ENCODE assay signal across 9 mouse cellular contexts in genomic region chr2:164655858-164656257, GRCm38 (mm10). TPM values are rescaled to one million over a fixed set of nuclear protein-coding genes. Genes with fewer than 3 reads are reported as not detected.
DNase-seq lines count a peak whose midpoint lies in the region; ATAC-seq and TF ChIP-seq lines count a peak whose summit lies in the region.
"Had no signal": no experiment of that assay in that cellular context is flagged by ENCODE, and none has a peak within 500 bp of the region (broad histone marks: within the 10 kb centered on the region; RNA-seq: fewer than 3 reads in every experiment).

TSS of gene Wfdc10 (plus strand) at chr2:164656046.

- no peaks in the 10 kb centered on the region for H3K4me1 ChIP-seq in cortical plate, adult 2 months (ENCODE audit: control insufficient read depth, insufficient read depth, low read length)

- H3K4me3 ChIP-seq in cortical plate, adult 2 months (ENCODE audit: insufficient read depth, low read length), result no peak within 1 kb of the TSS

- no peak within 1 kb of the TSS for H3K27ac ChIP-seq in cortical plate, adult 2 months (ENCODE audit: insufficient read depth, low read length)

- peak; percentile 79 for ATAC-seq in monocyte, adult 5-6 weeks (replicated peaks; ENCODE audit: insufficient number of reproducible peaks, low FRiP score, low TSS enrichment, poor library complexity, severe bottlenecking)

- no peak for TF ChIP-seq POLR2A in cortical plate, adult 2 months (IDR thresholded peaks at IDR 0.05; ENCODE audit: extremely low read depth, insufficient read depth, low read length)

- peak; percentile 54 for TF ChIP-seq CTCF in cortical plate, adult 2 months (IDR thresholded peaks at IDR 0.05; ENCODE audit: extremely low read depth, insufficient read depth, low read length)

- DNase-seq in heart, adult 18-20 months, result peak; percentile 10 to 38
- DNase-seq in heart, adult 11 months, result no peak
- DNase-seq in urinary bladder, postnatal 14 days (ENCODE audit: low spot score), result peak; percentile 60
- no peak for DNase-seq in urinary bladder, adult 2 months (ENCODE audit: low spot score)
- peak; percentile 71 for DNase-seq in kidney, postnatal 10 days
- DNase-seq in thymus, postnatal 25 days, result peak; percentile 52

RNA-seq across cellular contexts. Expression of gene Wfdc10, which starts in this region (rescaled TPM):
- under 1 TPM in 1 of 2 experiments, not detected in 1; 0.72 TPM for total RNA-seq in heart, adult 18-20 months (2021)
- 4.9 and 7.1 TPM in 2 replicates for polyA plus RNA-seq in urinary bladder, adult 2 months (2012; rRNA removed)
- polyA plus RNA-seq in cortical plate, adult 2 months (2012; rRNA removed), result not detected in 2 replicates
- not detected in 3 replicates for total RNA-seq in monocyte, adult 5-6 weeks (2017)
- total RNA-seq: layer of hippocampus, postnatal 14 days had no signal

Comparison
In these comparisons a context has a peak if more than half of its experiments do, and no peak if none do; other contexts are left out.
1. DNase-seq: peak in urinary bladder, postnatal 14 days (single experiment), kidney, postnatal 10 days (single experiment) and thymus, postnatal 25 days (single experiment); none in heart, adult 11 months (single experiment) and urinary bladder, adult 2 months (single experiment).
2. Peak in DNase-seq in heart, adult 18-20 months; RNA of the gene not detected or under 1 TPM.
3. Peak in ATAC-seq in monocyte, adult 5-6 weeks; RNA of the gene not detected or under 1 TPM.